Mouse (Mus musculus): ENCODE measurements around the gene Gm20388.

Gm20388 gene

DNA sequence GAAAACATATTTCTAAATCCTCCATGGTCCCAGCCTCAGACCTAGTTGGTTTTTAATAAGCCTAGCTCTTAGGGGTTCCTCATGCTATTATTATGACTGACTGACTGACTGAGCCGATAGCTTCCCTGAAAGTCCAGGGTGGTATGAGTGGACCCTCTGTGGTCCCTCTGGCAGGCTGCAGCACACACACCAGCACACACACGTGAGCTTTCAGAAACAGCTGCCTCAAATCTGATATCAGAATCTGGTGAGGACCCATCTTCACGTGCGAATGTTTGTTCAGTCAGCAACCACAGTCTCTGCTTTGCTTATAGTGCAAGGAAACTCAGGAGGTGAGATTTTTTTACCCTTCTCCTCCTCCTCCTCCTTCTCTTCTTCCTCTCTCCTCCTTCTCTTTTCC lies 54.2 kb downstream of the Gm20388 start:
- no peak for DNase-seq

GRCm38 (mm10) chr8:119967435-119967834 lies 56.8 kb downstream of the Gm20388 start:
- DNase-seq, result no peak

GRCm38 (mm10) chr8:119970169-119970568 lies 59.5 kb downstream of the Gm20388 start:
- no peak for DNase-seq

DNA sequence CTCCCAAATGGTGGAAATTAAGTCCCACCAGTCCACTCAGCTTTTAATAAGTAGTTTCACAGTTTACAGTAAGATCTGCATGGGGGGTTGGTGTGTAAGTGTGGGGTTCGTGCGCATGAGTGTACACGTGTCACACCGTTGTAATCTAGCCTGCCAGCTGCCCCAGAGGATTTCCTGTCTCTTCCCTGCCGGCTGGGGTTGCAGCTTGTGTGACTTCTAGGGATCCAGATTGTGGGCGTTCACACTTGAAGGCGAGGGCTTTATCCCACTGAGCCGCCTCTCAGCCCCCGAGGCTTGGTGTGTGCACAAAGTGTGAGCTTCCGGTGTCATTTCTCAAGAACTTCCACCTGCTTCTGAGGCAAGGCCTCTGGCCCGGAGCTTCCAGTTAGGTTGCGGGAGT lies 61.9 kb downstream of the Gm20388 start:
- DNase-seq, result peak; percentile 39

DNA sequence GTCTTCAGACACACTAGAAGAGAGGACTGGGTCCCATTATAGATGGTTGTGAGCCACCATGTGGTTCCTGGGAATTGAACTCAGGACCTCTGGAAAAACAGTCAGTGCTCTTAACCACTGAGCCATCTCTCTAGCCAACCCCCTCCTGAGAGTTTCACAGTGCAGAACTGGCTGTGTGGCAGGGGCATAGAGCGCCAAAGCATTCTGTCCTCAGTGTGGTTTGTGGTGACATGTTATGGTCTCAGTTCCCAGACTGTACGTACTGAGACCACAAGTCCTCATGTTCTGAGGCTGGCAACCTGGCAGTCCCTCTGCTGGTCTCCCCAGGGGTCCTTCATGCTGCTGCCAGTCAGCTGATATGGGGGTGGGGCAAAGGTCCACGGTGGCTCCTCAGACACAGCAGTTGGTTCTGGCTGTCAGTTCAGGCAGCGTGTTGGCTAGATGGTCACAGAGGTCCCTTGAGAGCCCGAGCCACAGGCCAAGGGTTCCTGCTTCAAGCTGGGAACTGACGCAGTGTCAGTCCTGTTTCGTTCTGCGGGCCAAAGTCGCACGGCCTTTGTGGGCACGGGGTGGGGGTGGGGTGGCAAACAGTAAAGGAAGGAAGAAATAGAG lies 68.2 kb downstream of the Gm20388 start:
- DNase-seq, result no peak

- no peak for DNase-seq
These were observed 70.6 kb downstream of the Gm20388 start for GRCm38 (mm10) chr8:119981253-119981652.

DNA sequence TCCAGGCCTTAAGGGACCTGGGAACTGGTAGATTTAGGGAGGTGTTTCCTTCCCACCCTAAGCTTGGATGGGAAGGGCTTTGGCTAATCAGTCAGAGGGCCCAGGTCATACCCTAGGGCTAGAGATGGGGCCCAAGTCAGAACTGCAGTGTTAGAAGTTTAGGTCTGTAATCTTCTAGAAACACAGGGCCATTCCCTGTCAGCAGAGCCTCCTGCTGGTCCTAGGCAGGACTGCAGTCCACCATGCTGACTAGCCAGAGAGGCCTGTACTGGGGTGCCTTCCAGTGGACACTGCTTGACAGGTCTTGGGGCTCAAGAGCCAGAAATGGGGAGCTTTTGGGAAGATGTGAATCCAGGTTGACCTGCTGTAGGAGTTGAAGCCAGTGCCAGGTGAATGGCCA lies 73.4 kb downstream of the Gm20388 start:
- DNase-seq, result peak; percentile 61

DNA sequence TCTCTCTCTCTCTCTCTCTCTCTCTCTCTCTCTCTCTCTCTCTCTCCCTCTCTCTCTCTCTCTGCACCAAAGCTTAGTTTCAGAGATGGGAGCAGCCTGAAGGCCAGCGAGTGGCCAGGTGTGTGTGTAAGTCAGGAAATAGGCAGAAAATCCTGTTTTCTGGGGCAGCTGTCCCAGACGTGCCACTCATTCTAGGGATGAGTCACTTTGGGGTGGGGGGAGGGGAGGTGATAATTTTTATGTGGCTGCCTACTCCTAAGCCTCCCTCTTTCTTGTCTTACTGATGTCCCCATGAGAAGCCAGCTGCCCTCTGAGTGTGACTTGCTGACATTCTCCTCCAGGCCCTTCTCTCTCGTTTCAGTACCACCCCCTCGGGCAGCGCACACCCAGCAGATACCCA lies 75.5 kb downstream of the Gm20388 start:
- no peak for DNase-seq

- peak; percentile 53 for DNase-seq
These were observed 77.4 kb downstream of the Gm20388 start for GRCm38 (mm10) chr8:119988087-119988486.

DNA sequence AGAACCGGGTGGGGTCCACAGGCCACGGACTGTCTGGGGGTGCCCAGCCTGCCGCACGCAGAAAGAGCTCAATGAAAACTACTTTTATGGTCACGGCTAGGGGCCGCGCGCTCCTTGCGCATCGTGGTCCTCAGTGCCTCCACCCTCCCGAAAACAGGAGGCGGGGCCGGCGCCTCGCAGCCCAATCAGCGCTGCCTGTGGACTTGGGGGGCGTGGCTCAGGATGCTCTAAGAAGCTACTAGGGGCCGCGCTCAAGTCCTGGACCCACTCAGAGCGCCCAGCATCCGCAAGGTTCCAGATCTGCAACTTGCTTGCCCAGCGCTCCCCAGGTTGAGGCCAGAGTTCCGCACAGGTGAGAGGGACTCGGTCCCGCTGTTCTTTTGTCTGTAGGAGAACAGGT lies 81.6 kb downstream of the Gm20388 start, which contains the start of gene Crispld2:
TSS of gene Crispld2 (plus strand) at position 190 of the 400 bp plus-strand sequence.
- peak; percentile 91 for DNase-seq

DNA sequence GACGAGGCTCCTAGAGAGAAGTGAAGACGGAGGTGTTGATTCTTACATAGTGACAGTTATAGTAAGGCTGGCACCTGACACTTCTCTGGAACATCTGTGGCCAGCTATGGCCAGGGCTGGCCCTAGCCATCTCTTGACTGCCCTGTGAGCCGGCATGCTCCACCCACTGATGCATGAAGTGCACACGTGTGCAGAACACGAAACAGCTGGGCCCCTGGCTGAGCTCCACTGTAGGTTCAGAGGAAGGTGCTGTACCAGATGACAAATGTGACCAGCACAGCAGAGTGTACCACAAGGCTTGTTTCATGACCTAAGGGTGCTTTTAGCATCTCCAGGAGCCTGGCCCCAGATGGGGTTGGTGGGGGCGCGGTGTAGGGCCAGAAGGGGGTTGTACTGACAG lies 83.5 kb downstream of the Gm20388 start:
- DNase-seq, result no peak

- DNase-seq, result peak; percentile 41
These were observed 83.9 kb downstream of the Gm20388 start for GRCm38 (mm10) chr8:119994556-119994955.

DNA sequence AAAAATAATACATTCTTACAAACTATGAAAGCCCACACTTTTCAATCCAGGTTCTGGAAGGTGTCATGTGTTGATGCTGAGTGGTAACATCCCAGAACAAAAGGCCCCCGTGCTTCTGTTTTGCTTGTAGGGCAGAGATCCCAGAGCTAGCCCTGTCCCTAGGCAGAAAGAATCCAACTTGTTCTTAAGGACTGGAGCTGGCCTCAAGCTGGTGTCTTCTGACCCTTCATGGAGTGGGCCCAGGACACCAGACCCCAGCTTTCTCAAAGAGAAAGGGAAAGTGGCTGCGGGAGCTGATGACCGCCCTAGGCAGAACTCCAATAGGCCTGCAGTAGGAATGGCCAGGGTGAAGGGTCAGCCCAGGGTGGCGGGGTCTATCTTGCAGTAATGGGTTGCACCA lies 86.6 kb downstream of the Gm20388 start:
- no peak for DNase-seq

DNA sequence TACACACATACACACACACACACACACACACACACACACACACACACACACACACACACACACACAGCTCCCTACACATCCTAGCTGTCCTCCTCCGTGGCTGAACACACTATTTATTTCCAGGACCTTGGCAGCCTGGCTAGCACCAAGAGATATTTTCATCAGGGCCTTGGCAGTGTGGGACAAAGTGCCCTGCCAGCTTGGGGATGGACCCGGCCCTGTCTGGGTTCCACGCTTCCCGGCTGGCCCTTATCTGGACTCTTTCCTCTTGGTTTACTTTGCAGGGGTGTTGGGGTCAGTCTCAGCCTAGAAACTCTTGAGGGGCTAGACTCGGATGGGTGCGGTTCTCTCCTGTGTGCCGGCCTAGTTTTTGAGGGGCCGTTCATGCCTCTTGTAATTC lies 89.8 kb downstream of the Gm20388 start:
- no peak for DNase-seq

DNA sequence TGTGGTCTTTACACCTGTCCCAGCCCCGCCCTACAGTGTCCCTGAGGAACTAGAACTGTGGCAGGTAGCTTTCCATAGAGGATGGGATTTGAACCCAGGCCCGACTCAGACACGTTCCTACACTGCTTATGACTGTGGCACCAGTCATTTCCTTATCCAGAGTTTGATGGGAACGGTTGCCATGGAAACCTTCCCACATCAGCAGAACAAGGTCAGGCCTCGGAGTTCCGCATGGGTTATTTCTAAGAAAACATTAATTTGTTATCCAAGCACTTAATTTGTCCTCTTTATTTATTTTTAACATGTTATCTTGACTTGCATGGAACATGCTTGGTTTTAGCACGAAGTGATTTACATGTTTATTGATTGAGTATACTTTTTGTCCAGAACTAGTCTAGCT lies 91.1 kb downstream of the Gm20388 start:
- peak; percentile 75 for DNase-seq

DNA sequence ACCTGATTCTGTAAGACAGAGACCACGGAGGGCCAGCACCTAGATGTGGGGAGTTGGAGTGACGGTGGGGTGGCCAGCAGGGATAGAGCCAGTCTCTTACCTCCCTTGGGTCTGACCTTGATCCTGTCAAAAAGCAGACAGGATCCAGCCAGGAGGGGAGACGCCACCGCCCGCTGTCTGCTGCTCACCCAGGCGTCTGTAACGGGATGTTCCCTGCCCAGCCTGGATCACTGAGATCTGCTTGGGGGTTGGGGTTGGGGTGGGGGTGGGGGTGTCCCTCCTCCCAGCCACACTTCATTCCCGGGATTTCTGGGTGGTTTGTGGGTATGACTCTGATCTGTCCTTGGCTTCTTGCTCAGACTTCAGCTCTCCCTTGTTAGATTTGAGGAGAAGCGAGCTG lies 91.7 kb downstream of the Gm20388 start:
- no peak for DNase-seq

DNA sequence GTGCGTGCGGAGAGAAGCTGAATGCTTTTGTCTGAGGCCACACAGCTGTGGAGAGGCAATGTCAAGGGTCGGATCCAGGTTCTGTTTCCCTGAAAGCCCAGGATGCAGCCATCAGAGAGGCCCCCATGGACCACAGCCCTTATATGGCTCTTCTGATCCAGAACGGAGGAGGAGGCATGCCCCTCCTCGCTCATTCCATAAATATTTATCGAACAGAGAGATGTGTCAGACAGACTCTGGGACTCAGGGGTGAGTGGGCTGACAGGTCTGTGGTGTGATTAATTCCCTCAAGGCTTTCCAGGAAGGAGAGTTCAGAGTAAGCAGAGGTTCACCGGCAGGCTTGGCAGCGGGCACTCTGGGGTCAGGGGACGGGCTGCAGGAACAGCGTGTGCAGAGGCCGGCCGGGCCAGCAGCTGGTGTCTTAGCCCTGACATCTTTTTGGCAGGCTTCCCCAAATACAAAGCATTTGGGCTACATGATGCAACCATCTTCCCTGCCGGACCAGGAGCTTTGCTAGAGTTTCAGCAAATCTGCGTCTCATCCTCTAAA lies 93.6 kb downstream of the Gm20388 start:
- DNase-seq, result peak; percentile 77

GRCm38 (mm10) chr8:120004705-120005381 lies 94.2 kb downstream of the Gm20388 start:
- no peak for DNase-seq

GRCm38 (mm10) chr8:120006645-120007160 lies 96.1 kb downstream of the Gm20388 start:
- no peak for DNase-seq

DNA sequence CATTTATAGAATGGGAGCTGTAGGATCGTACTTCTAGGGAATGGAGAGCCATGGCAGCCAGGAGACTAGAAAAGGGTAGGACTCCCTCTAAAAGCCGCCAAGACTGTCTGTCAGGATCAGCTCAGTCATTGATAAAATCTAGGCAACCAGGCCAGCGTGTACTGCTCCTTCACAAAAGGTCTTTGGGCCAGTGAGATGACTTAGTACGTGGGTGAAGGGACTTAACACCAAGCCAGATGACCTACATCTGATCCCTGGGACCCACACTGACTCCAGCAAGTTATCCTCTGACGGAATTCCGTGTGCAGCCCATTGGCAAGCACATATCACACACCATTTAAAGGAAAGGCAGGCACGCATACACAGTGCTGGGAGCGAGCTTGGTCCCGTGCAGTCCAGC lies 96.5 kb downstream of the Gm20388 start:
- DNase-seq, result no peak

GRCm38 (mm10) chr8:120009284-120009683 lies 98.6 kb downstream of the Gm20388 start:
- no peak for DNase-seq

GRCm38 (mm10) chr8:120012491-120012890 lies 101.8 kb downstream of the Gm20388 start:
- no peak for DNase-seq

DNA sequence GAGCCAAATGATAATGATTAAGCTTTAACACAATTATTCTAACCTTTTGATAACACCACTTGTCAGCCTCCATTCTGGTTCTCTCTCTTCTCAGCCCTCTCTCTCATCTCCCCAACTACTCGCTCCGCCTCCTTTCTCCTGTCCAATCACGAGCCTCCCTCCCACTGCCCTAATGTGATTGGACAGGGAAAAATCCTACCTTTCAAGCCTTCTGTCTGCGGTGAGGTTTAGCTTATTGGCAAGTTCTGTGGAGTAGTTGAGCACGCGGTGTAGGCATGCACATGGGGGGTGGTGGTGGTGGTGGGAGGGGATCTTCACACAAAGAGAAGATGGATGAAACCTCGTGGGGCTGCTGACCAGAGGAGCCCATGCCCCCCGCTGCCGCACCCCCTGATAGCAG lies 102.3 kb downstream of the Gm20388 start:
- no peak for DNase-seq
